Mouse (Mus musculus) midbrain, embryonic 13.5 days (tissue): ENCODE measurements around the gene Ly86. TPM values are rescaled to one million over a fixed set of nuclear protein-coding genes. Genes with fewer than 3 reads are reported as not detected.

Source experiments
- ATAC-seq: fragments of 200-750 bp; cut with Nextera tagmentation; 2 replicates; pipeline ENCODE4 v1.8.0; 2017; ENCODE audit warnings: mild to moderate bottlenecking, moderate TSS enrichment, moderate library complexity
- H3K27ac ChIP-seq: fragments of 300-500 bp; sonication (generic); 2 replicates; pipeline ENCODE4 v1.5.1; 2015; ENCODE audit warnings: inconsistent platforms, mild to moderate bottlenecking, moderate library complexity
- H3K27me3 ChIP-seq: fragments of 300-500 bp; sonication (generic); 2 replicates; pipeline ENCODE4 v1.6.1; 2015; ENCODE audit warnings: mild to moderate bottlenecking, inconsistent platforms
- H3K36me3 ChIP-seq: fragments of 300-500 bp; sonication (generic); 2 replicates; pipeline ENCODE4 v1.6.1; 2015; ENCODE audit warnings: mild to moderate bottlenecking, inconsistent platforms
- H3K4me1 ChIP-seq: fragments of 300-500 bp; sonication (generic); replicated peaks from 2 replicates; pipeline ENCODE4 v1.6.1; 2015; ENCODE audit warnings: inconsistent platforms
- H3K4me2 ChIP-seq: fragments of 300-500 bp; sonication (generic); replicated peaks from 2 replicates; pipeline ENCODE4 v1.6.1; 2015; ENCODE audit warnings: moderate library complexity, mild to moderate bottlenecking, inconsistent platforms
- H3K4me3 ChIP-seq: fragments of 300-500 bp; sonication (generic); replicated peaks from 2 replicates; pipeline ENCODE4 v1.5.1; 2015; ENCODE audit warnings: mild to moderate bottlenecking, inconsistent platforms
- H3K9ac ChIP-seq: fragments of 300-500 bp; sonication (generic); replicated peaks from 2 replicates; pipeline ENCODE4 v1.6.1; 2015; ENCODE audit warnings: mild to moderate bottlenecking, inconsistent platforms
- H3K9me3 ChIP-seq: fragments of 300-500 bp; sonication (generic); 2 replicates; pipeline ENCODE4 v1.6.1; 2016; ENCODE audit warnings: mild to moderate bottlenecking, inconsistent platforms
- WGBS: fragments of 180-500 bp; shearing (Covaris S2); methylation state at CpG from one replicate; pipeline ENCODE4 v1.1.7; 2015; 5-methylcytosine and 5-hydroxymethylcytosine counted together
- polyA plus RNA-seq: library from polyadenylated mRNA; unstranded; fragments of >200 nt; fragmentation: Nextera tagmentation; extraction: Ambion mirVana; gene quantifications from 2 replicates; pipeline ENCODE4 v1.2.1, GENCODE M21; 2015

Ly86 gene
- polyA plus RNA-seq = 6.9 and 7.0 TPM in 2 replicates

- H3K36me3 ChIP-seq = no peaks in the 10 kb centered on the region
- 95% methylated on average over 28 of the region's 28 CpGs for WGBS
- H3K27ac ChIP-seq = no peak within 1 kb of the TSS
- no peak within 1 kb of the TSS for H3K4me2 ChIP-seq
- no peaks in the 10 kb centered on the region for H3K9me3 ChIP-seq
- no peak for ATAC-seq
- no peaks in the 10 kb centered on the region for H3K27me3 ChIP-seq
- no peaks in the 10 kb centered on the region for H3K4me1 ChIP-seq
- H3K9ac ChIP-seq = no peak within 1 kb of the TSS
- no peak within 1 kb of the TSS for H3K4me3 ChIP-seq
These were observed at the start of gene Ly86 for GRCm38 (mm10) chr13:37344909-37345772. TSS of gene Ly86 (plus strand) at chr13:37345208.

DNA sequence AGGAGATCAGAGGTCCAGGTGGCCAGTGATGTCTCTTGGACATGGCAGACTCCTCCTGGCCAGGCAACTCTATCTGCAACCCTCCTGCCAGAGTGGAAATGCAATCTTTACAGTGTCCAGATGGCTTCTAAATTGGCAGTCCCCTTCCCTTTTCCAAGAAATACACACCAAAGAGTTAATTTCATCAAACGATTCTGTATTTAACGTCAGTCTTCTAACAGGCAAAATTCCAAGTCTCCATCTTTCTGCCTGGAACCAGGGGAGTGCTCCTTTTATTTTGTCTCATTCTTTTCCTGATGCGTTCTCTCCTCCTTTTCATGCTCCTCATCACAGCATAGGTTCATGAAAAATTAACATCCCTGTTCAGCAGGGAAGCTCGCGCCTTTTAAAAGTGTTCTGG, 47.1 kb upstream of the Ly86 start:
- H3K36me3 ChIP-seq = no peaks in the 10 kb centered on the region
- H3K9ac ChIP-seq = no peak overlapping the region
- no peak overlapping the region for H3K4me3 ChIP-seq
- no peaks in the 10 kb centered on the region for H3K9me3 ChIP-seq
- WGBS = 72% methylated on average over 5 of the region's 5 CpGs
- ATAC-seq = no peak
- 0 out of 2 replicates have a peak, but pooled peaks cover 2% of the 10 kb centered on the region for H3K4me1 ChIP-seq
- no peak overlapping the region for H3K4me2 ChIP-seq
- H3K27me3 ChIP-seq = no peaks in the 10 kb centered on the region
- no peak overlapping the region for H3K27ac ChIP-seq

DNA sequence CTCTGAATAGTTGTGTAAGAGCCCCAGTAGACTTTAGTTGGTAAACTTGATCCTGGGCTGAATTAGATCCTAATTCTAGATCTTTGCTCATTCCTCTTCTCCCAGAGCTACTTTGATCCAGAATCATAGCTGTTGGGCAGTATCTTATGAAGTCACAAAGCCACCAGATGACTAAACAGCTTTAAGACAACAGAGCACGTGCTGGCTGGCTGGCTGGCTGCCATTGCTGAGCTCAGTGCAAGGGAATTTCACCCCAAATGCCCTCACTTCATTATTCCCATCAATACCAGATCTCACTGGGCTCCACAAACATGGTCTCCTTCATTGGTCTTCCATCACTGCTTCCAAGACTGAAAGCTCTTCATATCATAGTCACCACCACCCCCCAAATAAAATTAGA, 46.2 kb upstream of the Ly86 start:
- H3K4me2 ChIP-seq = no peak overlapping the region
- H3K27ac ChIP-seq = no peak overlapping the region
- no peaks in the 10 kb centered on the region for H3K36me3 ChIP-seq
- H3K4me3 ChIP-seq = no peak overlapping the region
- H3K9me3 ChIP-seq = no peaks in the 10 kb centered on the region
- H3K27me3 ChIP-seq = no peaks in the 10 kb centered on the region
- no peak overlapping the region for H3K9ac ChIP-seq
- WGBS = 61% methylated on average over 1 of the region's 1 CpGs
- 0 out of 2 replicates have a peak, but pooled peaks cover 2% of the 10 kb centered on the region for H3K4me1 ChIP-seq
- ATAC-seq = no peak

GRCm38 (mm10) chr13:37302877-37303276, 42.1 kb upstream of the Ly86 start:
- no peak for ATAC-seq

DNA sequence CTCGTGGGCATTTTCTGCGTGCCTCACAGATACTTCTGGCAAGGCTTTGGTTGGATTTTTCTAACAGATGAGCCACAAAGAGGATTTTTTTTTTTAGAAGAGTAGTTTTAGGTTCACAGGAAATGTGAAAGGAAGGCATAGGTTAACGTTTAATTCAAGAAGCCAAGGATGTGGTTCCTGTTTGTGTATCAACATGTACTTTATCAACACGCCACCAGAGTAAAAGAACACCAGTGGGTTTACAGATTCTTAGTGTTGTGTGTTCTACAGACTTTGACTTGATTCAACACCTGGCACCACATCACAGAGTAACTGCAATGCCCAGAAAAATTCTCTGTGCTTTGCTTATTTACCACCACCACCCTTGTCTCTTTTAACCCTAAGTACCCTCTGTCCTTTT, 37.0 kb upstream of the Ly86 start:
- WGBS = 89% methylated on average over 4 of the region's 4 CpGs
- no peaks in the 10 kb centered on the region; the same call in 1 of the 2 replicates for H3K27me3 ChIP-seq
- H3K4me2 ChIP-seq = no peak overlapping the region
- H3K9me3 ChIP-seq = no peaks in the 10 kb centered on the region
- H3K4me3 ChIP-seq = no peak overlapping the region
- H3K27ac ChIP-seq = no peak overlapping the region
- H3K36me3 ChIP-seq = no peaks in the 10 kb centered on the region
- no peak overlapping the region for H3K9ac ChIP-seq
- H3K4me1 ChIP-seq = peaks cover 22% of the 10 kb centered on the region
- no peak for ATAC-seq

More at GRCm38 (mm10) chr13:37302877-37303276, 42.1 kb upstream of the Ly86 start:
- Histone ChIP-seq H3K27ac (no peak overlapping the region), H3K36me3 (no peaks in the 10 kb centered on the region), H3K4me2 (no peak overlapping the region), H3K4me3 (no peak overlapping the region), H3K27me3 (no peaks in the 10 kb centered on the region), H3K9ac (no peak overlapping the region), H3K9me3 (no peaks in the 10 kb centered on the region), H3K4me1 (0 out of 2 replicates have a peak, but pooled peaks cover 2% of the 10 kb centered on the region)
- WGBS = 67% methylated on average over 5 of the region's 5 CpGs

GRCm38 (mm10) chr13:37309296-37309695, 35.7 kb upstream of the Ly86 start:
- Histone ChIP-seq H3K4me2 (no peak overlapping the region), H3K4me1 (peaks cover 25% of the 10 kb centered on the region), H3K27me3 (no peaks in the 10 kb centered on the region; the same call in 1 of the 2 replicates), H3K27ac (no peak overlapping the region), H3K9ac (no peak overlapping the region), H3K4me3 (no peak overlapping the region), H3K36me3 (no peaks in the 10 kb centered on the region), H3K9me3 (no peaks in the 10 kb centered on the region)
- ATAC-seq = no peak
- 62% methylated on average over 5 of the region's 5 CpGs for WGBS

- ATAC-seq = no peak
These were observed 34.7 kb upstream of the Ly86 start for GRCm38 (mm10) chr13:37310331-37310730.

GRCm38 (mm10) chr13:37311555-37312221, 33.3 kb upstream of the Ly86 start:
- H3K4me3 ChIP-seq = peak overlapping the region; percentile 36
- H3K36me3 ChIP-seq = no peaks in the 10 kb centered on the region
- H3K27me3 ChIP-seq = peaks cover 3% of the 10 kb centered on the region; the same call in 1 of the 2 replicates
- H3K27ac ChIP-seq = peak overlapping the region; percentile 93
- peak; percentile 84 for ATAC-seq
- H3K9ac ChIP-seq = peak overlapping the region; percentile 67
- WGBS = 8% methylated on average over 27 of the region's 27 CpGs
- H3K4me1 ChIP-seq = peaks cover 25% of the 10 kb centered on the region
- no peaks in the 10 kb centered on the region for H3K9me3 ChIP-seq
- peak overlapping the region; percentile 66 for H3K4me2 ChIP-seq

More at GRCm38 (mm10) chr13:37310331-37310730, 34.7 kb upstream of the Ly86 start:
- no peaks in the 10 kb centered on the region for H3K9me3 ChIP-seq
- H3K27ac ChIP-seq = no peak overlapping the region
- 54% methylated on average over 8 of the region's 8 CpGs for WGBS
- H3K9ac ChIP-seq = no peak overlapping the region
- no peak overlapping the region for H3K4me2 ChIP-seq
- H3K27me3 ChIP-seq = peaks cover 3% of the 10 kb centered on the region; the same call in 1 of the 2 replicates
- H3K4me3 ChIP-seq = no peak overlapping the region
- no peaks in the 10 kb centered on the region for H3K36me3 ChIP-seq
- peaks cover 25% of the 10 kb centered on the region for H3K4me1 ChIP-seq

GRCm38 (mm10) chr13:37312222-37312928, 32.6 kb upstream of the Ly86 start:
- peaks cover 3% of the 10 kb centered on the region; the same call in 1 of the 2 replicates for H3K27me3 ChIP-seq
- H3K36me3 ChIP-seq = no peaks in the 10 kb centered on the region
- H3K4me2 ChIP-seq = peak overlapping the region; percentile 66
- peaks cover 25% of the 10 kb centered on the region for H3K4me1 ChIP-seq
- peak overlapping the region; percentile 67 for H3K9ac ChIP-seq
- H3K4me3 ChIP-seq = peak overlapping the region; percentile 36
- no peaks in the 10 kb centered on the region for H3K9me3 ChIP-seq
- peak; percentile 95 for ATAC-seq
- WGBS = 2% methylated on average over 25 of the region's 25 CpGs
- peak overlapping the region; percentile 93 for H3K27ac ChIP-seq

GRCm38 (mm10) chr13:37312951-37313350, 32.1 kb upstream of the Ly86 start:
- H3K4me3 ChIP-seq = no peak overlapping the region
- peaks cover 3% of the 10 kb centered on the region; the same call in 1 of the 2 replicates for H3K27me3 ChIP-seq
- H3K4me2 ChIP-seq = peak overlapping the region; percentile 66
- WGBS = 17% methylated on average over 4 of the region's 4 CpGs
- no peak overlapping the region; the same call in 1 of the 2 replicates for H3K9ac ChIP-seq
- peak; percentile 12; the same call in 1 of the 2 replicates for ATAC-seq
- H3K27ac ChIP-seq = 0 out of 2 replicates have a peak overlapping the region, but pooled peaks have one; percentile 7
- H3K9me3 ChIP-seq = no peaks in the 10 kb centered on the region
- peaks cover 25% of the 10 kb centered on the region for H3K4me1 ChIP-seq
- no peaks in the 10 kb centered on the region for H3K36me3 ChIP-seq

GRCm38 (mm10) chr13:37325504-37325903, 19.5 kb upstream of the Ly86 start:
- WGBS = 93% methylated on average over 3 of the region's 3 CpGs
- Histone ChIP-seq H3K9me3 (no peaks in the 10 kb centered on the region), H3K36me3 (no peaks in the 10 kb centered on the region), H3K4me2 (no peak overlapping the region), H3K27ac (no peak overlapping the region), H3K4me3 (no peak overlapping the region), H3K27me3 (no peaks in the 10 kb centered on the region), H3K4me1 (no peaks in the 10 kb centered on the region), H3K9ac (no peak overlapping the region)
- ATAC-seq = no peak
